Mouse (Mus musculus) G1E (cell line): ENCODE results near the gene Gsto1. TPM values are rescaled to one million over a fixed set of nuclear protein-coding genes. Genes with fewer than 3 reads are reported as not detected.

Source experiments
- ATAC-seq: 2 replicates; pipeline ENCODE4 v1.8.0; 2016; ENCODE audit warnings: mild to moderate bottlenecking; ENCODE audit not compliant: insufficient number of reproducible peaks, poor library complexity, low FRiP score, severe bottlenecking; ENCODE audit errors: extremely low read depth
- DNase-seq: peaks from one replicate; pipeline ENCODE4 v3.0.0; 2012; ENCODE audit warnings: low spot score
- H3K27me3 ChIP-seq: 2 replicates; pipeline ENCODE4 v1.6.1; 2012; ENCODE audit warnings: mild to moderate bottlenecking, low read length, inconsistent platforms; ENCODE audit not compliant: insufficient read depth
- H3K36me3 ChIP-seq: replicated peaks from 2 replicates; pipeline ENCODE3; 2012; ENCODE audit warnings: mild to moderate bottlenecking, inconsistent platforms
- H3K4me1 ChIP-seq: 2 replicates; pipeline ENCODE4 v1.6.1; 2012; ENCODE audit warnings: low read depth, low read length, inconsistent platforms, mixed read lengths; ENCODE audit not compliant: insufficient read depth
- H3K4me3 ChIP-seq: 2 replicates; pipeline ENCODE4 v1.5.1; 2012; ENCODE audit warnings: low read depth, mild to moderate bottlenecking, inconsistent platforms, low read length, moderate library complexity, mixed read lengths
- H3K9me3 ChIP-seq: replicated peaks from 2 replicates; pipeline ENCODE4 v1.6.1; 2012; ENCODE audit warnings: inconsistent platforms
- CTCF ChIP-seq: IDR thresholded peaks from 2 replicates; pipeline ENCODE4 v1.5.1; 2012; ENCODE audit warnings: low read depth, low read length, inconsistent platforms, mixed read lengths
- GATA1 ChIP-seq: IDR thresholded peaks from 2 replicates; pipeline ENCODE4 v1.6.1; 2012; ENCODE audit warnings: borderline replicate concordance, low read length, inconsistent platforms, mixed read lengths
- GATA2 ChIP-seq: IDR thresholded peaks from 2 replicates; pipeline ENCODE4 v1.6.1; 2012; ENCODE audit warnings: low read depth, low read length, inconsistent platforms, borderline replicate concordance
- POLR2AphosphoS5 ChIP-seq: IDR thresholded peaks from 2 replicates; pipeline ENCODE4 v1.6.1; 2012; ENCODE audit warnings: low read depth, low read length, inconsistent platforms; ENCODE audit not compliant: insufficient replicate concordance
- TAL1 ChIP-seq: conservative IDR thresholded peaks from 2 replicates; pipeline ENCODE4 v1.6.1; 2012; ENCODE audit warnings: low read depth, low read length, inconsistent platforms, mixed read lengths
- polyA plus RNA-seq: library from polyadenylated mRNA; stranded (reverse); fragments of >175 nt; gene quantifications from 2 replicates; pipeline ENCODE4 v1.2.3, GENCODE M21; 2012
- total RNA-seq, 2 experiments: library from RNA; stranded (forward) in 1 of 2; stranded (reverse) in 1 of 2; fragments of 200-1000 nt in 1 of 2; fragments of >200 nt in 1 of 2; fragmentation: Nextera tagmentation in 1 of 2; gene quantifications; 2 replicates each; pipeline ENCODE4 v1.2.3; 2014 to 2017

Gsto1 gene
- total and polyA plus RNA-seq, 3 experiments = 33.8 to 45.1 (median 35.0) TPM

GRCm38 (mm10) chr19:47857957-47858942, 3.5 kb downstream of the Gsto1 start:
- H3K36me3 ChIP-seq = peaks cover 38% of the 10 kb centered on the region
- ATAC-seq (no peak), DNase-seq (no peak)
- H3K4me3 ChIP-seq = no peak overlapping the region
- TF ChIP-seq GATA1 = no peak
- TF ChIP-seq TAL1 = no peak
- peaks cover 11% of the 10 kb centered on the region for H3K4me1 ChIP-seq
- H3K9me3 ChIP-seq = peaks cover 16% of the 10 kb centered on the region
- no peaks in the 10 kb centered on the region for H3K27me3 ChIP-seq

- H3K36me3 ChIP-seq = peaks cover 42% of the 10 kb centered on the region
- no peak for DNase-seq
Measured at GRCm38 (mm10) chr19:47859180-47859579, 4.4 kb downstream of the Gsto1 start.

GRCm38 (mm10) chr19:47862581-47862980, 7.8 kb downstream of the Gsto1 start:
- no peak for DNase-seq
- Histone ChIP-seq H3K4me1 (peaks cover 7% of the 10 kb centered on the region; the same call in 1 of the 2 replicates), H3K9me3 (peaks cover 14% of the 10 kb centered on the region), H3K36me3 (peaks cover 40% of the 10 kb centered on the region), H3K27me3 (no peaks in the 10 kb centered on the region), H3K4me3 (no peak overlapping the region)
- ATAC-seq = no peak
- TF ChIP-seq GATA1 = no peak
- TF ChIP-seq POLR2AphosphoS5 = no peak
- TF ChIP-seq CTCF = no peak
- no peak for TF ChIP-seq GATA2

More at GRCm38 (mm10) chr19:47859180-47859579, 4.4 kb downstream of the Gsto1 start:
- no peaks in the 10 kb centered on the region for H3K27me3 ChIP-seq
- TF ChIP-seq POLR2AphosphoS5 = no peak
- H3K4me1 ChIP-seq = peaks cover 11% of the 10 kb centered on the region
- no peak for ATAC-seq
- peaks cover 17% of the 10 kb centered on the region for H3K9me3 ChIP-seq
- no peak overlapping the region for H3K4me3 ChIP-seq

- no peak for TF ChIP-seq TAL1
- TF ChIP-seq GATA2 = no peak
- TF ChIP-seq CTCF = no peak
- TF ChIP-seq POLR2AphosphoS5 = no peak
- TF ChIP-seq GATA1 = no peak
- ATAC-seq (no peak), DNase-seq (no peak)
- peaks cover 7% of the 10 kb centered on the region; the same call in 1 of the 2 replicates for H3K4me1 ChIP-seq
- peaks cover 26% of the 10 kb centered on the region for H3K36me3 ChIP-seq
- peaks cover 7% of the 10 kb centered on the region; the same call in 1 of the 2 replicates for H3K9me3 ChIP-seq
- no peaks in the 10 kb centered on the region for H3K27me3 ChIP-seq
- H3K4me3 ChIP-seq = no peak overlapping the region
Measured at GRCm38 (mm10) chr19:47864051-47864450, 9.3 kb downstream of the Gsto1 start.

- H3K4me1 ChIP-seq = peaks cover 7% of the 10 kb centered on the region; the same call in 1 of the 2 replicates
- no peak overlapping the region; the same call in 1 of the 2 replicates for H3K4me3 ChIP-seq
- peaks cover 7% of the 10 kb centered on the region; the same call in 1 of the 2 replicates for H3K9me3 ChIP-seq
- no peak for ATAC-seq
- peaks cover 20% of the 10 kb centered on the region for H3K36me3 ChIP-seq
- 0 out of 2 replicates have a peak, but pooled peaks cover under 1% of the 10 kb centered on the region for H3K27me3 ChIP-seq
- no peak for TF ChIP-seq GATA1
- no peak for TF ChIP-seq TAL1
- TF ChIP-seq CTCF = no peak
- TF ChIP-seq POLR2AphosphoS5 = no peak
- no peak for TF ChIP-seq GATA2
- DNase-seq = no peak
Measured at GRCm38 (mm10) chr19:47864721-47865120, 10.0 kb downstream of the Gsto1 start.

- Histone ChIP-seq H3K9me3 (peaks cover 9% of the 10 kb centered on the region; the same call in 1 of the 2 replicates), H3K27me3 (0 out of 2 replicates have a peak, but pooled peaks cover 7% of the 10 kb centered on the region), H3K4me1 (peaks cover 7% of the 10 kb centered on the region; the same call in 1 of the 2 replicates), H3K4me3 (peak within 1 kb of the TSS; percentile 72), H3K36me3 (peaks cover 14% of the 10 kb centered on the region)
- peak; percentile 90 for DNase-seq
- TF ChIP-seq TAL1 = no peak
- no peak for TF ChIP-seq GATA1
- no peak for TF ChIP-seq POLR2AphosphoS5
- TF ChIP-seq GATA2 = no peak
- no peak for TF ChIP-seq CTCF
- ATAC-seq = peak; percentile 96
Measured at GRCm38 (mm10) chr19:47865353-47865947, 10.7 kb downstream of the Gsto1 start, which contains the start of gene Gsto2. Gene Gsto2 (plus strand): TSS chr19:47865534.
